Mouse (Mus musculus): ENCODE results near the gene Chga.

DNA sequence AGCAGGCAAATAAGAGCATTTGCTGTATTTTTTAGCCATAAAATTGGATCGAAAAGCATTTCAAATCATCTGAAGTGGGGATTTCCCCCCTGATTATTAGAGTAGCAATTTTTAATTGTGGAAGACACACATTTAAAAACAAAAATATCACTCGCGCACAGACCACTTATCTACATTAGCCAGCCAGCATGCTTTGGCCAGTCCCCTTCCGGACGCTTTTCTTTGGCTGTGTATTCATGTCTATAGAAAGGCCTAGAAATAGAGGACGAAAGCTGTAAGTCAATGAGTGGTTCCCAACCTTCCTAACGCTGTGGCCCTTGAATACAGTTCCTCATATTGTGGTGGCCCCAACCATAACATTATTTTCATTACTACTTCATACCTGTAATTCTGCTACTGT is 48.8 kb upstream of the Chga start:
- TF ChIP-seq CTCF (IDR thresholded peaks at IDR 0.05; ENCODE audit: borderline replicate concordance, control insufficient read depth, extremely low read depth, insufficient read depth, low read length, poor library complexity) (no peak), POLR2A (IDR thresholded peaks at IDR 0.05; ENCODE audit: control insufficient read depth, extremely low read depth, insufficient read depth, low read length, poor library complexity) (no peak)
